Mouse (Mus musculus): Measurements from ENCODE around the gene Gm43517. TPM values are rescaled to one million over a fixed set of nuclear protein-coding genes. Genes with fewer than 3 reads are reported as not detected.

The Gm43517 gene
- total and polyA plus RNA-seq, 2 experiments, result not detected

DNA sequence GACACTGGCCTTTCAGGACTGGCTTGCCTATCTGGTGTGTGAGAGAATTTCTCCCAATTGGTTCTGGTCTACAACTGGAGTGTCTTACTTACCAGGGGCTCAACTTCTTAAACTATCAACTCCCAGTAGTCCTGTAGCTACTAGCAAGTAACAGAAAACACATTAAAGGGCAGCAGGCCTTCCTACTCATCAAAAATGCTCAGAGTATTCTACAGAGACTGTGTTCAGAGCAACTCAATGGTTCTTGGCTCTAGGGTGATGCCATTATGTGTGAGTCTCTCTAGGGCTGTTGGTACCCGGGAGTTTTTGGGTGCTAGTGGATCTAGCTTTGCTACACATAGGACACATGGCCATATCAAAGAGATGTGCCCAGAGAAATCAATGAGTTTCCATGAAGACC is 6.1 kb upstream of the Gm43517 start:
- Histone ChIP-seq H3K36me3 (ENCODE audit: control insufficient read depth, insufficient read depth, low read length) (no peaks in the 10 kb centered on the region), H3K4me1 (ENCODE audit: control insufficient read depth, insufficient read depth, low read length) (no peaks in the 10 kb centered on the region), H3K9ac (ENCODE audit: low read depth, low read length) (no peak overlapping the region), H3K27me3 (ENCODE audit: control insufficient read depth, insufficient read depth, low read length) (peaks cover 23% of the 10 kb centered on the region), H3K79me2 (ENCODE audit: control insufficient read depth, insufficient read depth, low read length) (no peaks in the 10 kb centered on the region), H3K27ac (replicated peaks; ENCODE audit: insufficient read depth, low read depth, low read length) (no peak overlapping the region), H3K4me3 (ENCODE audit: insufficient read depth, low read depth, low read length) (no peak overlapping the region)
- WGBS, result 3% methylated on average over 1 of the region's 1 CpGs
- no peak for DNase-seq (ENCODE audit: extremely low read depth, low read depth, low spot score)
- TF ChIP-seq CTCF (IDR thresholded peaks at IDR 0.05; ENCODE audit: low read depth, low read length) (no peak), POLR2A (IDR thresholded peaks at IDR 0.05; ENCODE audit: extremely low read depth, insufficient read depth, low read length) (no peak)

DNA sequence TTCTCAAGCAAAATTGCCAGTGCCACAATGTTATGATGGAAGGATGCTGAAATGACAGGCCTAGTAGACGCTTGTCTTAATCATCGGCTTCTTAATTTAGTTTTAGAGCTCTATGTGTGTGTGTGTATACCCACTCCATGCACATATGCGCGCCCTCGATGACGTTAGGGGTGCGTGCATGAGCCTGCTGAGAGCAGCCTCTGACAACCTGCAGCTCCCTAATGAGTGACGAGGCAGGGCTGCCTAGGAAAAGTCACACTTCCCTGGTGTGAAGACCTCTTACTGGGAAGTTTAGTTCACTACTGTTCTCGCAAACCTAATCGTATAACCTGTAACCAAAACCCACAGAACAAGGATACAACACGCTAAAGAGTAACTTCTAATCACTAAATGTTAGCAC is 5.5 kb upstream of the Gm43517 start:
- no peaks in the 10 kb centered on the region for H3K79me2 ChIP-seq (ENCODE audit: control insufficient read depth, insufficient read depth, low read length)
- H3K9ac ChIP-seq (ENCODE audit: low read depth, low read length), result no peak overlapping the region
- H3K36me3 ChIP-seq (ENCODE audit: control insufficient read depth, insufficient read depth, low read length), result no peaks in the 10 kb centered on the region
- no peak overlapping the region for H3K27ac ChIP-seq (replicated peaks; ENCODE audit: insufficient read depth, low read depth, low read length)
- peaks cover 28% of the 10 kb centered on the region for H3K27me3 ChIP-seq (ENCODE audit: control insufficient read depth, insufficient read depth, low read length)
- no peak for DNase-seq (ENCODE audit: extremely low read depth, low read depth, low spot score)
- 5% methylated on average over 11 of the region's 11 CpGs for WGBS
- TF ChIP-seq CTCF (IDR thresholded peaks at IDR 0.05; ENCODE audit: low read depth, low read length), result no peak
- no peak for TF ChIP-seq POLR2A (IDR thresholded peaks at IDR 0.05; ENCODE audit: extremely low read depth, insufficient read depth, low read length)
- H3K4me3 ChIP-seq (ENCODE audit: insufficient read depth, low read depth, low read length), result no peak overlapping the region
- no peaks in the 10 kb centered on the region for H3K4me1 ChIP-seq (ENCODE audit: control insufficient read depth, insufficient read depth, low read length)

DNA sequence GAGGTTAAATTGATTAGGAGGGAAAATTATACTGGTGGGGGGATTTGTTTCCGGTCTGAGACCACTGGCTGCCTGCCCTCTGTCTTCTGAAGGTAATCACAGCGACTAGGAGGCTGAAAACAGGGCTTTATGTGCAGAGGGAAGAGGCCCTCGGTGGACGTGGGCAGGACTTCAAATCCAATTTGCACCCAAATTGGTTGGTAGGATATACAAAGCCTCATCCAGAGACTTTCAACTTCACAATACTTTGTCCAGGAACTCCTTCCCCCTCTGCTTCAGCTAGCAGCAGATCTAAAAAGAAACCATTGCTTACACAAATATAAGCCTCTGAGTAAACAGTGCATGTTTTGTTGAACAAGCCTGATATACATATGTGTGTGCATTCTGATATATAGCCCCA is 4.5 kb upstream of the Gm43517 start:
- Histone ChIP-seq H3K36me3 (ENCODE audit: control insufficient read depth, insufficient read depth, low read length) (no peaks in the 10 kb centered on the region), H3K27me3 (ENCODE audit: control insufficient read depth, insufficient read depth, low read length) (peaks cover 36% of the 10 kb centered on the region), H3K27ac (replicated peaks; ENCODE audit: insufficient read depth, low read depth, low read length) (no peak overlapping the region), H3K9ac (ENCODE audit: low read depth, low read length) (no peak overlapping the region), H3K79me2 (ENCODE audit: control insufficient read depth, insufficient read depth, low read length) (no peaks in the 10 kb centered on the region), H3K4me3 (ENCODE audit: insufficient read depth, low read depth, low read length) (no peak overlapping the region), H3K4me1 (ENCODE audit: control insufficient read depth, insufficient read depth, low read length) (no peaks in the 10 kb centered on the region)
- no peak for DNase-seq (ENCODE audit: extremely low read depth, low read depth, low spot score)
- no peak for TF ChIP-seq POLR2A (IDR thresholded peaks at IDR 0.05; ENCODE audit: extremely low read depth, insufficient read depth, low read length)
- TF ChIP-seq CTCF (IDR thresholded peaks at IDR 0.05; ENCODE audit: low read depth, low read length), result no peak
- 4% methylated on average over 4 of the region's 4 CpGs for WGBS

DNA sequence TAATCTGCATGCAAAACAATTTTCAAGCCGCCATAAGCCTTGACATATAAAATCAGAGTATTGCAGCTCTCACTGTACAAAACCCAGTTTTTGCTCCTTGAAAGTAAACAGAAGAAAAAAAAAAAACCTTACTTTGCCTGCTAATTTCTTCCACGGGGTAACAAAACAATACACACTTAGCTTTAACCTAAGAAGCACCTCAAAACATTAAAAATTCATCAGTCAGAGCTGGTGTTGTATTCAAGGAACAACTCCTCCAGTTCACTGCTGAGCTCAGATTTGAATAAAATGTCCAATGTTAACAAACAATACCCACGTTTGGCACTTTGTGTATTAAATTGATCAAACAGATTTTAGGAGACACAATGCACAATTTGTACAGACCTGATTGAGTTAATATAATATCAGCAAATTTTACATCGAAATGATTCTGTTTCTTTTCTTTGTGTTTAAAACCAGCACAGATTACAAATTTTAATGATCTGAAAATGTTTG is 3.9 kb upstream of the Gm43517 start:
- H3K27me3 ChIP-seq (ENCODE audit: control insufficient read depth, insufficient read depth, low read length), result peaks cover 35% of the 10 kb centered on the region
- WGBS, result 2% methylated on average over 4 of the region's 4 CpGs
- DNase-seq (ENCODE audit: extremely low read depth, low read depth, low spot score), result no peak
- no peak overlapping the region for H3K27ac ChIP-seq (replicated peaks; ENCODE audit: insufficient read depth, low read depth, low read length)
- H3K9ac ChIP-seq (ENCODE audit: low read depth, low read length), result no peak overlapping the region
- no peak overlapping the region for H3K4me3 ChIP-seq (ENCODE audit: insufficient read depth, low read depth, low read length)
- H3K4me1 ChIP-seq (ENCODE audit: control insufficient read depth, insufficient read depth, low read length), result no peaks in the 10 kb centered on the region
- no peaks in the 10 kb centered on the region for H3K36me3 ChIP-seq (ENCODE audit: control insufficient read depth, insufficient read depth, low read length)
- no peak for TF ChIP-seq POLR2A (IDR thresholded peaks at IDR 0.05; ENCODE audit: extremely low read depth, insufficient read depth, low read length)
- no peak for TF ChIP-seq CTCF (IDR thresholded peaks at IDR 0.05; ENCODE audit: low read depth, low read length)
- H3K79me2 ChIP-seq (ENCODE audit: control insufficient read depth, insufficient read depth, low read length), result no peaks in the 10 kb centered on the region

DNA sequence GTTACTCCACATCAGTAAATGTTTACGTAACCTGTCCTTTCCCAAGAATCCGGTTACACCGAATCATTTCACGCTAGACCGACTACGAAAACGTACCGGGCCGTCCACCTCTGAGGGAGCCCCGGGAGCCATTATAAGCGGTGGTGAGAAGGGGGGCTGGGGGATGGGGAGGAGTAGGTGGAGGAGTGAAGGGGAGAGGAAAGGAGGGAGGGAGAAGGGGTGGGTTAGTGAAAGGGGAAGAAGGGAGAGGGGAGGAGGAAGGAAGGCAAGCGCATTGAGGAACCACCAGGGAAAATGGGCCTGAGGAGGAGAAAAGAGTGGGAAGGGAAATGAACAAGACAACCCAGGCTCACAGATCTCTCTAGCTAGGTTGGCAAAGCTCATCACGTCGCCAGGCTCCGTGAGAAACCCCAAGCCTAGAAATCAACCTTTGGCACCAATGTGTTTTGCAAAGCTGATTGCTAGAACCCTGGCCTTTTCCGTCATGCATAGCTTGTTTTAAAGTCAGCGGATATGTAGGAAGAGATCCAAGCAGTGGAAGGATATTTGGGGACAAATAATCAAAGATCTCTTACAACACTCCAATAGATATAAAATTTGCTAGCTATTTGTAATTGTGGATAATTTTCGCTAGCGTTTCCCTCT is 3.1 kb upstream of the Gm43517 start:
- H3K4me1 ChIP-seq (ENCODE audit: control insufficient read depth, insufficient read depth, low read length), result no peaks in the 10 kb centered on the region
- no peak overlapping the region for H3K4me3 ChIP-seq (ENCODE audit: insufficient read depth, low read depth, low read length)
- no peak overlapping the region for H3K27ac ChIP-seq (replicated peaks; ENCODE audit: insufficient read depth, low read depth, low read length)
- no peaks in the 10 kb centered on the region for H3K36me3 ChIP-seq (ENCODE audit: control insufficient read depth, insufficient read depth, low read length)
- peaks cover 32% of the 10 kb centered on the region for H3K27me3 ChIP-seq (ENCODE audit: control insufficient read depth, insufficient read depth, low read length)
- no peak for DNase-seq (ENCODE audit: extremely low read depth, low read depth, low spot score)
- no peaks in the 10 kb centered on the region for H3K79me2 ChIP-seq (ENCODE audit: control insufficient read depth, insufficient read depth, low read length)
- TF ChIP-seq POLR2A (IDR thresholded peaks at IDR 0.05; ENCODE audit: extremely low read depth, insufficient read depth, low read length) (no peak), CTCF (IDR thresholded peaks at IDR 0.05; ENCODE audit: low read depth, low read length) (no peak)
- no peak overlapping the region for H3K9ac ChIP-seq (ENCODE audit: low read depth, low read length)
- WGBS, result 4% methylated on average over 19 of the region's 19 CpGs

All from liver, adult 2 months (tissue).